Mouse (Mus musculus) ES-Bruce4 (cell line): ENCODE results near the gene 4930404N11Rik.

ENCODE experiments used
- CTCF ChIP-seq: IDR thresholded peaks from one replicate; pipeline ENCODE4 v1.8.1; 2011; ENCODE audit warnings: low read depth, low read length
- POLR2A ChIP-seq: IDR thresholded peaks from one replicate; pipeline ENCODE4 v1.8.1; 2011; ENCODE audit warnings: low read length; ENCODE audit not compliant: insufficient read depth

DNA sequence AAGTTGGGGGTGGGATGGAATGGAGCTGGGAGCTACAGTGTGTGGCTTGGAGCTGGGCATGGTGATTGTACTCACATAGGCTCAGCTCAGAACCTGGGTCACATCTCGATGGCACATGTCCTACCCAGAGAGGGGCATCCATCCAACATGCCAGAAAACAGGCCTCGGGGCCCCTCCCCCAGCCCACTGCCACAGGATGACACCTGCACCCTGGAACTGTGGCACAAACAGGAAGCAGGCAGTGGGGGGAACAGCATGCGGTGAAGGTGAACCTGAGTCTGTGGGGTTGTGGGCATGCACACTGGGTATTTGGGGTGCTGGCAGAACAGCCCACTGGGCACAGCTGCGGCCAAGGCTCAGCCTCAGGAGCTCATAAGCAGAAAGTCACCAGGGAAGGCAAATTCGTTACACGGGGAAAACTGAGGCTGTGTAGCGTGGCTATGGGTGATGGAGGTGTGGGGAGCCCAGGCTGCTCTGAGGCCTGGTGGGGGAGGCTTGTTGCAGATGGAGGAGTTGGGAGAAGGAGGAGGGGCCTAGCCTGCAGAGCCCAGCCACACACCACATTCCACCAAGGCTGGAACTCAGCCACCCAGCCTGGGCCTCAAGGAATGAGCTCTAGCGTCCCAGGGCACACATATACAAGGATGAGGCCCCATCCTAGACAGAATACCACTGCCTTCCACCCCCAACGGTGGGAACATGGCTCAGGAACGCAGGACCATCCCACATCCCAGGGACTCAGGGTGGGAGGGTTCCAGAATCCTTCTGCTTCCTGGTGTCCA, 36.2 kb downstream of the 4930404N11Rik start:
- TF ChIP-seq CTCF (no peak), POLR2A (no peak)
